Mouse (Mus musculus) monocyte, adult 5-6 weeks (primary cell): ENCODE data around the gene Dhx32. TPM values are rescaled to one million over a fixed set of nuclear protein-coding genes. Genes with fewer than 3 reads are reported as not detected.

Experiments used
- ATAC-seq: fragments of 153-309, 156-312 bp; replicated peaks from 2 replicates; pipeline ENCODE4 v1.8.0; 2017; ENCODE audit warnings: mild to moderate bottlenecking; ENCODE audit not compliant: low TSS enrichment, insufficient number of reproducible peaks, severe bottlenecking, poor library complexity, low FRiP score
- total RNA-seq: library from RNA; stranded (forward); fragments of 200-1000, 200-491, 200-594 nt; gene quantifications from 3 replicates; pipeline ENCODE4 v1.2.3, GENCODE M21; 2017

Gene Dhx32
- total RNA-seq, 1 experiment from 2014 or later: 7.1 TPM

- no peak for ATAC-seq
Observed at GRCm38 (mm10) chr7:133684110-133684509, 98.4 kb downstream of the Dhx32 start.

- no peak for ATAC-seq
Observed at GRCm38 (mm10) chr7:133683626-133684025, 98.9 kb downstream of the Dhx32 start.

GRCm38 (mm10) chr7:133679961-133680360 is 102.6 kb downstream of the Dhx32 start, which contains the start of gene Mmp21:
TSS of gene Mmp21 (minus strand) at chr7:133680061.
- no peak for ATAC-seq

GRCm38 (mm10) chr7:133679439-133679838 is 103.1 kb downstream of the Dhx32 start:
- no peak for ATAC-seq

DNA sequence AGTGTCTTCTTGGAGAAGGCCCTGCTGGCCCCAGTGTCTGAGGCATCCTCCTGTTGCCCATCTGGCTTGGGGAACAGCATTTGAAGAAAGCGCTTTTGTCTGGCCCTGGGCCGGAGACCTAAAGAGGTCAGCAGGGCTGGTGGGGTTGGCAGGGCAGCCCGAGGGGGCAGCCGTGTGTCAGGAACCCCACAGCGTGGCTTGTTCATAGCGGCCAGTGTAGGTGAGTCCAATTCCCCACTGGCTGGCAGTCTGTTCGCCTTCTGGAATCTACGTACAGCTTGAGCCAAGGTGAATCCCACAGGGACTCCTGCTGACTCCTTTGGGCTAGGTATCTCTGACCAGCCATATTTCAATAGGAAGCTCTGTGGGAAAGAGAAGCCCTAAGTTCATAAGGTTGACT is 103.8 kb downstream of the Dhx32 start:
- no peak for ATAC-seq

DNA sequence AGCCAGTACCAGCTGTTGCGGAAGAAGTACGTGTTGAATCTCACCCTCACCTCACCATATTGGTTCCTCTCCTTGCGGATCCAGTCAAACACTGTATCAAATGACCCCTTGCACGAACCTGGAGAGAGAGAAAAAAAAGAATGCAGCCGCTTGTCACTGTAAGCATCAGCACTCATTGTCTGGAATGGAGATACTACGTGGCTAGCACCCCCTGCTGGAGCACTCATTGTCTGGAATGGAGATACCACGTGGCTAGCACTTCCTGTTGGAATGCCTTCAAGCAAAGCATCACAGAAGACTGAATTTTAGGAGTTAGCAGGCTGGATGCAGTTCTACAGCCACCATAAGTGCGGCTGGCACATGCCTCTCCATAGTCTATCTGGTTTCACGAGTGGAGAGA is 106.5 kb downstream of the Dhx32 start:
- no peak for ATAC-seq

Other genes starting within 250 kb of the Dhx32 start
- not detected in 3 replicates for gene Tex36, start 180.6 kb downstream of the Dhx32 start, total RNA-seq
- 37.3 to 59.4 TPM (median 39.0 TPM) in 3 replicates for gene Edrf1, start 145.2 kb downstream of the Dhx32 start, total RNA-seq
- gene Mmp21, start 102.7 kb downstream of the Dhx32 start, total RNA-seq: not detected in 3 replicates
- 82.2 to 112 TPM (median 94.4 TPM) in 3 replicates for gene Bccip, start 73.4 kb downstream of the Dhx32 start, total RNA-seq
- 7.1 to 10.6 TPM (median 9.0 TPM) in 3 replicates for gene Uros, start 72.7 kb downstream of the Dhx32 start, total RNA-seq
- 0.39 TPM in 1 of 3 replicates, not detected in the others for gene Fank1, start 5.9 kb downstream of the Dhx32 start, total RNA-seq